Mouse (Mus musculus) liver, embryonic 14.5 days (tissue): ENCODE data around the gene Trpm5.

Experiments
- CTCF ChIP-seq: IDR thresholded peaks from 2 replicates; pipeline ENCODE4 v1.5.1; 2016; ENCODE audit warnings: antibody characterized with exemption, low read depth, control low read depth
- EP300 ChIP-seq: IDR thresholded peaks from 2 replicates; pipeline ENCODE4 v1.6.1; 2016; ENCODE audit warnings: antibody characterized with exemption, low read depth

DNA sequence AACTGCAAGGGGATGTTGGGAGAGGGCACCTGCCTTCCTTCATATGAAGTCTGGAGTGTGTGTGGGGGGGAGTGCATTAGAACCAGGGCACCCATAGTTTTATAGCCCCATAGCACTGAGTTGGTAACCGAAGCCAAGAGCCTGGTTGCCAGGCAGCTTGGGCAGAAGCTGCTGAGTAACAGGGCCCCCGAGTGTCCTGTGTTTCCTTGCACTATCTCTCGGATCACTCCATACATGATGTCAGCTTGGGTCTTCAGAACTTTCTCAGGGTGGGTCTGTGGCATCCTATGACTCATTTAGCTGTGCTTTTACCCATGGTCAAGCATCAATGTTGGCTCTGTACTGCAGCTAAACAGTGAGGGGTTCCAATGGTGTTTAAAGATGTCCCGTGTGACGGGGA lies 37.4 kb downstream of the Trpm5 start:
- TF ChIP-seq EP300 (no peak), CTCF (no peak)
